Mouse (Mus musculus) embryonic facial prominence, embryonic 14.5 days (tissue): Measurements from ENCODE around the gene Mgat5b. TPM values are rescaled to one million over a fixed set of nuclear protein-coding genes. Genes with fewer than 3 reads are reported as not detected.

Experiments used
- ATAC-seq: fragments of 200-750 bp; cut with Nextera tagmentation; 2 replicates; pipeline ENCODE4 v1.8.0; 2017; ENCODE audit warnings: low read depth, moderate number of reproducible peaks, moderate TSS enrichment
- DNase-seq: peaks from one replicate; pipeline ENCODE4 v3.0.0-alpha.2; 2015; ENCODE audit warnings: low spot score
- H3K27ac ChIP-seq: fragments of 300-500 bp; sonication (generic); replicated peaks from 2 replicates; pipeline ENCODE4 v1.5.1; 2014; ENCODE audit warnings: low read depth, mild to moderate bottlenecking, low read length, moderate library complexity
- H3K27me3 ChIP-seq: fragments of 300-500 bp; sonication (generic); replicated peaks from 2 replicates; pipeline ENCODE4 v1.6.1; 2014; ENCODE audit warnings: low read length; ENCODE audit not compliant: control insufficient read depth, insufficient read depth
- H3K36me3 ChIP-seq: fragments of 300-500 bp; sonication (generic); 2 replicates; pipeline ENCODE4 v1.6.1; 2014; ENCODE audit warnings: low read length, mixed read lengths; ENCODE audit not compliant: control insufficient read depth, insufficient read depth
- H3K4me1 ChIP-seq: fragments of 300-500 bp; sonication (generic); 2 replicates; pipeline ENCODE4 v1.6.1; 2014; ENCODE audit warnings: antibody characterized with exemption, low read length; ENCODE audit not compliant: control insufficient read depth, insufficient read depth
- H3K4me2 ChIP-seq: fragments of 300-500 bp; sonication (generic); 2 replicates; pipeline ENCODE4 v1.6.1; 2014; ENCODE audit warnings: low read depth, mild to moderate bottlenecking, low read length, moderate library complexity, mixed read lengths
- H3K4me3 ChIP-seq: fragments of 300-500 bp; sonication (generic); 2 replicates; pipeline ENCODE4 v1.5.1; 2014; ENCODE audit warnings: low read depth, mild to moderate bottlenecking, low read length
- H3K9ac ChIP-seq: fragments of 300-500 bp; sonication (generic); 2 replicates; pipeline ENCODE4 v1.6.1; 2014; ENCODE audit warnings: low read depth, mild to moderate bottlenecking, low read length, moderate library complexity, mixed read lengths
- H3K9me3 ChIP-seq: fragments of 300-500 bp; sonication (generic); 2 replicates; pipeline ENCODE4 v1.6.1; 2016; ENCODE audit warnings: low read length; ENCODE audit not compliant: control insufficient read depth
- WGBS: fragments of 180-500 bp; shearing (Covaris S2); extraction: QIAGEN DNeasy Blood & Tissue Kit; methylation state at CpG from one replicate; pipeline ENCODE4 v1.1.7; 2014; 5-methylcytosine and 5-hydroxymethylcytosine counted together
- polyA plus RNA-seq: library from polyadenylated mRNA; unstranded; fragments of >200 nt; fragmentation: Nextera tagmentation; extraction: Ambion mirVana; gene quantifications from 2 replicates; pipeline ENCODE4 v1.2.1, GENCODE M21; 2014

Gene Mgat5b
- polyA plus RNA-seq, 1 experiment from 2014 or later = 1.1 TPM

GRCm38 (mm10) chr11:116934862-116935261 is 16.2 kb downstream of the Mgat5b start:
- H3K27ac ChIP-seq = no peak overlapping the region
- no peak overlapping the region for H3K4me2 ChIP-seq
- peaks cover 8% of the 10 kb centered on the region; the same call in 1 of the 2 replicates for H3K4me1 ChIP-seq
- no peaks in the 10 kb centered on the region for H3K27me3 ChIP-seq
- WGBS = 85% methylated on average over 5 of the region's 5 CpGs
- H3K36me3 ChIP-seq = no peaks in the 10 kb centered on the region
- H3K4me3 ChIP-seq = no peak overlapping the region
- DNase-seq (no peak), ATAC-seq (no peak)
- no peaks in the 10 kb centered on the region for H3K9me3 ChIP-seq
- H3K9ac ChIP-seq = no peak overlapping the region

DNA sequence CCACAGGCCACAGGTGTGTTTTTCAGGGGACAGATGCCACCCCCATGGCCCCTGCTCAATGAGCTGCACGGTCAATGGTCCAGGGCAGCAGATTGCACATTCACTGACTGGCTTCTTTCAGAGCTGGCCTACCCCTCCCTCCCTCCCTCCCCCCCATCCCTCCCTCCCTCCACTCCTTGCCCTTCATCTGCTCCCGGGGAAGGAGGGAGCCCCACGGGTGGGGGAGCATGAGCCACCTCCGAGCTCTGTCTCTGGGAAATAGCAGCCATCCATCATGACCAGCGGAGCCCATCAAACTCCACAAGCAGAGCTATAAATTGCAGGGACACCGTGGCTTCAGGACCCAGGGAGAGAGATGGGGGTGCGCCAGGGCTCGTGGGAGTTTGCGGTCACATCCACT is 16.7 kb downstream of the Mgat5b start:
- no peak for ATAC-seq
- Histone ChIP-seq H3K9me3 (no peaks in the 10 kb centered on the region), H3K4me3 (no peak overlapping the region)

DNA sequence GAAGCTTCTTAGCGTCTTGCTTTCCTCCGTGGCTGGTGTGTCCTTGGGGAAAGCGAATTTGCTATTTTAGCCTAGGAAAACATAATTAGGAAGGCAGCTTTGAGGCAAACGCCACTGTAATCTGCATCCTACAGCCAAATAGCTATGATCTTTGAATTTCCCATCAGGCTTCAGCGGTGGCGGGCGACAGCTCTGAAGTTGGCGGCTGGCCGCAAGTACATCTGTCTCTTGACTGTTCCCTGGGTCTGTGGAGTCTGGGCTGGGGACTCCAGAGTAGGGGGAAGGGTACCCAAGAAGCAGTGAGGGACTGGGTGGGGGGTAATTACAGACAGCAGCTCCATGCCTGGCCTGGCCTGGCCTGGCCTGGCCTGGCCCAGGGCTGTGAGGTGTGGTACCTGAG is 17.3 kb downstream of the Mgat5b start:
- no peaks in the 10 kb centered on the region for H3K36me3 ChIP-seq
- no peak overlapping the region for H3K9ac ChIP-seq
- H3K4me1 ChIP-seq = peaks cover 13% of the 10 kb centered on the region; the same call in 1 of the 2 replicates
- H3K4me3 ChIP-seq = no peak overlapping the region
- no peak overlapping the region for H3K27ac ChIP-seq
- ATAC-seq = no peak
- no peaks in the 10 kb centered on the region for H3K27me3 ChIP-seq
- no peak for DNase-seq
- 64% methylated on average over 9 of the region's 9 CpGs for WGBS
- H3K9me3 ChIP-seq = no peaks in the 10 kb centered on the region
- H3K4me2 ChIP-seq = no peak overlapping the region

More for the DNA sequence above, 16.7 kb downstream of the Mgat5b start:
- peaks cover 13% of the 10 kb centered on the region; the same call in 1 of the 2 replicates for H3K4me1 ChIP-seq
- H3K27me3 ChIP-seq = no peaks in the 10 kb centered on the region
- DNase-seq = no peak
- no peak overlapping the region for H3K4me2 ChIP-seq
- H3K27ac ChIP-seq = no peak overlapping the region
- H3K9ac ChIP-seq = no peak overlapping the region
- WGBS = 44% methylated on average over 4 of the region's 9 CpGs
- no peaks in the 10 kb centered on the region for H3K36me3 ChIP-seq

DNA sequence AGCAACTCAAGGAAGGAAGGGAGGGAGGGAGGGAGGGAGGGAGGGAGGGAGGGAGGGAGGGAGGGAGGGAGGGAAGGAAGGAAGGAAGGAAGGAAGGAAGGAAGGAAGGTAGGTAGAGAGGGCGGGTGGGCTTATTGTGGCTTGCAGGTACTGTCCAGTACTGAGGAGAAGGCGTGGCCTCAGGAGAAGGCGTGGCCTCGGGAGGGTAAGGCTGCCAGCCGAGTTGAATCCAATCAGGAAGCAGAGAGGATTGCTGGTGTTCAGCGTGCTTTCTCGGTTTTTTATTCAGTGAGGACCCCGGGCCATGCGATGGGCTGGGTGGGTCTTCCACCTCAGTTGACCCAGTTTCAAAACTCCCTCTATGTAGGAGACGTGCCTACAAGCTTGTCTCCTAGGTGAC is 18.5 kb downstream of the Mgat5b start:
- no peak overlapping the region for H3K27ac ChIP-seq
- no peak overlapping the region for H3K9ac ChIP-seq
- no peak overlapping the region for H3K4me2 ChIP-seq
- no peaks in the 10 kb centered on the region for H3K9me3 ChIP-seq
- H3K27me3 ChIP-seq = no peaks in the 10 kb centered on the region
- H3K4me1 ChIP-seq = peaks cover 13% of the 10 kb centered on the region; the same call in 1 of the 2 replicates
- ATAC-seq = no peak
- WGBS = 42% methylated on average over 9 of the region's 10 CpGs
- H3K36me3 ChIP-seq = no peaks in the 10 kb centered on the region
- H3K4me3 ChIP-seq = no peak overlapping the region
- no peak for DNase-seq

DNA sequence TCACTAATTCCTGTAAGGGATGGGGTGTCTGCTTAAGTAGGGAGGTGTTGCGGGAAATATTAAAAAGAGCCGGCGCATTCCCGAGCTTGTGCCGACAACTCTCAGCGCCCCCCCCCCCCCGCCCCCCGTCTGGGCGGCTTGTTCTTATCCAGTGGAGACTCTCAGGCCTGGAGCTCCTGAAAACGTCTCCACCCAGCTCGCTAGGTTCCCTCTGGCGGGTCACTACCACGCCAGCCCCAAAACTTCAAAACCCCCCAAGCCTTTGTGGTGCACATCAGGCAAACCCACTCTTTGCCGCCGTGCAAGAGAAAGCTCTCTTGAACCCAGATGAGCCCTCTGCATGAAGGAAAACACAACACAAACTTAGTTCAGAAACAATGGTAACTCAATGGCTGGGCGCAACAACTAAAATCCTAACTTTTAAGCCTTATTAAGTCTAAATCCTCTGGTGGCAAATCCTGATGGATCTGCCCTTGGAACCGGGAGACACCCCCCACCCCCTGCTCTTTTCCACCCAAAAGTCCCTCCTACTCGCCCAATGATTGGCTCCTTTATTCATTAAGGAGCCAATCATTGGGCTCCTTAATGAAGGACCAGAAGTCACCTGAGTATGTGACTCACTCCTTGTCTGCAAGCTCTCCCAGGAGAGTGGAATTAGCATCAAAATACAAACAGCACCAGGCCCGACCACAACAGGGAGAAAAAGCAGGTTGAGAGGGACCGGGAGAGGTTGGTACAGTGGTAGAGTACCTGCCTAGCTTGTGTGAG is 21.6 kb downstream of the Mgat5b start:
- no peaks in the 10 kb centered on the region for H3K36me3 ChIP-seq
- peak; percentile 69; the same call in 1 of the 2 replicates for ATAC-seq
- H3K27me3 ChIP-seq = no peaks in the 10 kb centered on the region
- H3K4me1 ChIP-seq = peaks cover 13% of the 10 kb centered on the region; the same call in 1 of the 2 replicates
- H3K9ac ChIP-seq = peak overlapping the region; percentile 56
- H3K27ac ChIP-seq = peak overlapping the region; percentile 55
- peak overlapping the region; percentile 59 for H3K4me2 ChIP-seq
- peak; percentile 76 for DNase-seq
- peak overlapping the region; percentile 34 for H3K4me3 ChIP-seq
- no peaks in the 10 kb centered on the region for H3K9me3 ChIP-seq
- WGBS = 6% methylated on average over 17 of the region's 20 CpGs

GRCm38 (mm10) chr11:116944346-116944745 is 25.7 kb downstream of the Mgat5b start:
- H3K4me1 ChIP-seq = peaks cover 7% of the 10 kb centered on the region; the same call in 1 of the 2 replicates
- no peaks in the 10 kb centered on the region for H3K9me3 ChIP-seq
- H3K4me3 ChIP-seq = no peak overlapping the region
- H3K9ac ChIP-seq = no peak overlapping the region
- DNase-seq = no peak
- WGBS = 51% methylated on average over 4 of the region's 4 CpGs
- ATAC-seq = no peak
- no peak overlapping the region for H3K27ac ChIP-seq
- no peaks in the 10 kb centered on the region for H3K36me3 ChIP-seq
- H3K27me3 ChIP-seq = no peaks in the 10 kb centered on the region
- H3K4me2 ChIP-seq = no peak overlapping the region

DNA sequence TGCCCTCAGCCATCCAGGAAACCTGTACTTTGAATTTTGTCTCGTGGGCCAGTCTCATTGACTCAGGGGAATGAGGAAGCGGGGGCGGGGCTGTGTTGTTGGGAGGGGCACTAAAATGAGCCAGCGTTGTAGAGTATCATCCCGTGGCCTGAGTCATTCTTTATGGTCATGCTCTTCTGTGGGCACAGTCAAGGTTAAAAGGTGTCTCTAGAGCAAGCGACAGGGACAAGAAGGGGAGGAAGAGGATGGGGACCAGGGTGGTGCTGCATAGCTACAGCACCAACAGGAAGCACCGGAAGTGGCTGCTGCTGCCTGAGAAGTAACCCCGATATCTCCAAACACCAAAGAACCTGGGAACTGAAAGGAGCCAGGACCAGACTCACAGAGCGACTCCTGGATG is 31.2 kb downstream of the Mgat5b start:
- H3K9ac ChIP-seq = no peak overlapping the region
- no peak for ATAC-seq

DNA sequence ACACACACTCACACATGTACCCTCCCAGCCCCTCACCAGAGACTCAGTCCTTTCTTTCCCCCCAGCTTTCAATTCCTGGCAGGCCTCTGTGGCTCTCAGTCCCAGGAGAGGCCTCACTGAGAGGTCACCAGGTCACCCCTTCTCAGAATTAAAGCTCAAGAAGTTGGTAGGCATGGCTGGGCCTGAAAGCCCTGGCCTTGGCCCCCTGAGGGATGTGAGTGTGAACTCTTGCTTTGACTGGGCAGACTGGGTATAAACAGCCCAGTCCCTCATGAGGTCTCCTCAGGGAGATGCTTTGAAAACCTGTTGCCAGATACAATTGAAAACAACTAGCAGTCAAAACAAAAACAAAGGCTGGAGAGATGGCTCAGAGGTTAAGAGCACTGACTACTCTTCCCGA is 32.8 kb downstream of the Mgat5b start:
- ATAC-seq = no peak
- no peak overlapping the region for H3K4me3 ChIP-seq
- no peak overlapping the region for H3K4me2 ChIP-seq
- H3K9me3 ChIP-seq = no peaks in the 10 kb centered on the region
- DNase-seq = no peak
- 63% methylated on average over 1 of the region's 1 CpGs for WGBS
- H3K27ac ChIP-seq = no peak overlapping the region
- no peaks in the 10 kb centered on the region for H3K4me1 ChIP-seq
- H3K9ac ChIP-seq = no peak overlapping the region
- H3K27me3 ChIP-seq = no peaks in the 10 kb centered on the region
- no peaks in the 10 kb centered on the region for H3K36me3 ChIP-seq

More for the DNA sequence above, 31.2 kb downstream of the Mgat5b start:
- no peak overlapping the region for H3K27ac ChIP-seq
- WGBS = 67% methylated on average over 9 of the region's 9 CpGs
- H3K27me3 ChIP-seq = no peaks in the 10 kb centered on the region
- no peaks in the 10 kb centered on the region for H3K9me3 ChIP-seq
- no peak overlapping the region for H3K4me3 ChIP-seq
- H3K4me1 ChIP-seq = no peaks in the 10 kb centered on the region
- DNase-seq = no peak
- no peak overlapping the region for H3K4me2 ChIP-seq
- no peaks in the 10 kb centered on the region for H3K36me3 ChIP-seq
